Mouse (Mus musculus): ENCODE measurements around the gene Vwa2. TPM values are rescaled to one million over a fixed set of nuclear protein-coding genes. Genes with fewer than 3 reads are reported as not detected.

The Vwa2 gene
- polyA plus RNA-seq, 1 experiment = 0.42 TPM

DNA sequence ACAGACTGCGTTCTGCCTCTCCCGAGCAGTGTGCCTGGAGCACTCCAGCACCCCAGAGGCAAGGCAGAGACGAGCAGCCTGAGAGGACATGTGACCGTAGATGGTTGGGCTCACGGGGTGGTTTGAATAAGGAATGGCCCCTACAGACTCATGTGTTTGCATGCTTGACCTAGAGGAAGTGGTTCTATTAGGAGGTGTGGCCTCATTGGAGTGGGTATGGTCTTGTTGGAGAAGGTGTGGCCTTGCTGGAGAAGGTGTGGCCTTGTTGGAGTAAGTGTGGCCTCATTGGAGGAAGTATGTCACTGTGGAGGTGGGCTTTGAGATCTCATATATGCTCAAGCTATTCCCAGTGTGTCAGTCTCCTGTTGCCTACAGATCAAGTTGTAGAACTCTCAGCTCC lies 63.9 kb downstream of the Vwa2 start:
- no peaks in the 10 kb centered on the region for H3K27me3 ChIP-seq (ENCODE audit: control insufficient read depth, insufficient read depth, low read length)
- TF ChIP-seq CTCF (IDR thresholded peaks at IDR 0.05; ENCODE audit: control insufficient read depth, insufficient read depth, insufficient replicate concordance, low read depth, low read length) (no peak), POLR2A (IDR thresholded peaks at IDR 0.05; ENCODE audit: control insufficient read depth, low read depth, low read length) (no peak)
- H3K4me1 ChIP-seq (ENCODE audit: control insufficient read depth, insufficient read depth, low read length) = no peaks in the 10 kb centered on the region
- H3K36me3 ChIP-seq (ENCODE audit: control insufficient read depth, insufficient read depth, low read length) = no peaks in the 10 kb centered on the region
- H3K27ac ChIP-seq (ENCODE audit: control insufficient read depth, insufficient read depth, low read depth, low read length) = no peak overlapping the region
- H3K4me3 ChIP-seq (ENCODE audit: control insufficient read depth, low read depth, low read length) = no peak overlapping the region

DNA sequence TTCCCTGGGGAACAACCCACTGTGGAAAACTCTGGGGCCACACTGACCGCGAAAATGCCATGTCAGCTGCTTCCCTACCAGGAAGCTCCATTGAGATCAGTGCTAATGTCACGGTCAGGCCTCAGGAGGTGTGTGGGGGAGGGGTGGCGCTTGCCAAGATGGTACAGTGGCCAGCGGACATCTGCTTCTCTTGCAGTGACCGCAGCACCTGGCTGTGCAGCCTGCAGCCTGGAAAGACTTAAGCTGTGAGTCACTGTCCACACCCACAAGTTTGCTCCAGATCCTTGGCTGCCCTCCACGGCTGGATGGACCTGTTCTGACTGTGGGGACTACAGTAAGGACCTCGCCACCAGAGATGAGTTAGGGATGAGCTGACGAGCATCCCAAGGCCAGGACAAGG lies 65.8 kb downstream of the Vwa2 start:
- Histone ChIP-seq H3K4me1 (ENCODE audit: control insufficient read depth, insufficient read depth, low read length) (no peaks in the 10 kb centered on the region), H3K36me3 (ENCODE audit: control insufficient read depth, insufficient read depth, low read length) (no peaks in the 10 kb centered on the region), H3K27me3 (ENCODE audit: control insufficient read depth, insufficient read depth, low read length) (no peaks in the 10 kb centered on the region), H3K27ac (ENCODE audit: control insufficient read depth, insufficient read depth, low read depth, low read length) (no peak overlapping the region), H3K4me3 (ENCODE audit: control insufficient read depth, low read depth, low read length) (no peak overlapping the region)
- TF ChIP-seq POLR2A (IDR thresholded peaks at IDR 0.05; ENCODE audit: control insufficient read depth, low read depth, low read length) (no peak), CTCF (IDR thresholded peaks at IDR 0.05; ENCODE audit: control insufficient read depth, insufficient read depth, insufficient replicate concordance, low read depth, low read length) (no peak)

- TF ChIP-seq POLR2A (IDR thresholded peaks at IDR 0.05; ENCODE audit: control insufficient read depth, low read depth, low read length) (no peak), CTCF (IDR thresholded peaks at IDR 0.05; ENCODE audit: control insufficient read depth, insufficient read depth, insufficient replicate concordance, low read depth, low read length) (no peak)
- no peak overlapping the region for H3K27ac ChIP-seq (ENCODE audit: control insufficient read depth, insufficient read depth, low read depth, low read length)
Observed at GRCm38 (mm10) chr19:56940507-56940906, 66.5 kb downstream of the Vwa2 start.

DNA sequence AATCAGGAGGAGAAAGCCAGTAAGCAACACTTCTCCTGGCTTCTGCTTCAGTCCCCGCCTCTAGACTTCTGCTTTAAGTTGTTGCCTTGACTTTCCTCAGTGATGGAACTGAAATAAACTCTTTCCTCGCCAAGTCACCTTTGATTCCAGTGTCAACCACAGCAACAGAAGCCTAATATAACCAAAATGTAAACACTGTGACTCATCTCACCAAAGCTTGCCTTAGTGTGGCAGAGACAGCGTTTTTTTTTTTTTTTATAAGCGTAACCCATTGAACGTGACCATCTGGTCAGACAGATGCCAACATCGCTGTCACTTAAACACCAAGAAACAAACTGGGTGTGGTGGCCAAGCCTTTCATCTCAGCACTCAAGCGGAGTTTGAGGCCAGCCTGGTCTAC lies 68.2 kb downstream of the Vwa2 start:
- no peaks in the 10 kb centered on the region for H3K36me3 ChIP-seq (ENCODE audit: control insufficient read depth, insufficient read depth, low read length)
- TF ChIP-seq POLR2A (IDR thresholded peaks at IDR 0.05; ENCODE audit: control insufficient read depth, low read depth, low read length) = no peak
- no peak for TF ChIP-seq CTCF (IDR thresholded peaks at IDR 0.05; ENCODE audit: control insufficient read depth, insufficient read depth, insufficient replicate concordance, low read depth, low read length)
- H3K27me3 ChIP-seq (ENCODE audit: control insufficient read depth, insufficient read depth, low read length) = no peaks in the 10 kb centered on the region
- no peak overlapping the region for H3K27ac ChIP-seq (ENCODE audit: control insufficient read depth, insufficient read depth, low read depth, low read length)
- no peaks in the 10 kb centered on the region for H3K4me1 ChIP-seq (ENCODE audit: control insufficient read depth, insufficient read depth, low read length)
- H3K4me3 ChIP-seq (ENCODE audit: control insufficient read depth, low read depth, low read length) = no peak overlapping the region

More at GRCm38 (mm10) chr19:56940507-56940906, 66.5 kb downstream of the Vwa2 start:
- Histone ChIP-seq H3K36me3 (ENCODE audit: control insufficient read depth, insufficient read depth, low read length) (no peaks in the 10 kb centered on the region), H3K4me1 (ENCODE audit: control insufficient read depth, insufficient read depth, low read length) (no peaks in the 10 kb centered on the region), H3K4me3 (ENCODE audit: control insufficient read depth, low read depth, low read length) (no peak overlapping the region), H3K27me3 (ENCODE audit: control insufficient read depth, insufficient read depth, low read length) (no peaks in the 10 kb centered on the region)

GRCm38 (mm10) chr19:56944211-56944610 lies 70.2 kb downstream of the Vwa2 start:
- Histone ChIP-seq H3K27me3 (ENCODE audit: control insufficient read depth, insufficient read depth, low read length) (no peaks in the 10 kb centered on the region), H3K4me3 (ENCODE audit: control insufficient read depth, low read depth, low read length) (no peak overlapping the region), H3K36me3 (ENCODE audit: control insufficient read depth, insufficient read depth, low read length) (no peaks in the 10 kb centered on the region), H3K27ac (ENCODE audit: control insufficient read depth, insufficient read depth, low read depth, low read length) (no peak overlapping the region), H3K4me1 (ENCODE audit: control insufficient read depth, insufficient read depth, low read length) (no peaks in the 10 kb centered on the region)
- TF ChIP-seq CTCF (IDR thresholded peaks at IDR 0.05; ENCODE audit: control insufficient read depth, insufficient read depth, insufficient replicate concordance, low read depth, low read length) = no peak
- no peak for TF ChIP-seq POLR2A (IDR thresholded peaks at IDR 0.05; ENCODE audit: control insufficient read depth, low read depth, low read length)

DNA sequence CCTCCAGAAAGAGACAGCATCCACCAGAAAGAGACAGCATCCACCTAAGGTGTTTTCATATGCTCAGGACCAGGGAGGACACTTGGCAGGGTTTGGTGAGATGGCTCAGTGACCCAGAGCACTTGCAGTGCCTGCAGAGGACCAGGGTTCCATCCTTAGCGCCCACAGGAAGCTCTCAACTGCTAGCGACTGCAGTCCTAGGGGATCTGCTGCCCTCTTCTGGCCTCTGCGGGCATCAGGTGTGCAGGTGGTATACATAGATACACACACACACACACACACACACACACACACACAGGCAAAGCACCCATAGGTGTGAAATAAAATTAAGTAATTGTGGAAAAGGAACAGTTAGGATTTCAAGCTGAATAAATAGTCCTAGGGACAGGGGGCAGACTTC lies 70.8 kb downstream of the Vwa2 start:
- Histone ChIP-seq H3K4me3 (ENCODE audit: control insufficient read depth, low read depth, low read length) (no peak overlapping the region), H3K27ac (ENCODE audit: control insufficient read depth, insufficient read depth, low read depth, low read length) (no peak overlapping the region), H3K27me3 (ENCODE audit: control insufficient read depth, insufficient read depth, low read length) (no peaks in the 10 kb centered on the region), H3K36me3 (ENCODE audit: control insufficient read depth, insufficient read depth, low read length) (no peaks in the 10 kb centered on the region), H3K4me1 (ENCODE audit: control insufficient read depth, insufficient read depth, low read length) (no peaks in the 10 kb centered on the region)
- no peak for TF ChIP-seq POLR2A (IDR thresholded peaks at IDR 0.05; ENCODE audit: control insufficient read depth, low read depth, low read length)
- TF ChIP-seq CTCF (IDR thresholded peaks at IDR 0.05; ENCODE audit: control insufficient read depth, insufficient read depth, insufficient replicate concordance, low read depth, low read length) = no peak

GRCm38 (mm10) chr19:56945621-56946020 lies 71.6 kb downstream of the Vwa2 start:
- Histone ChIP-seq H3K36me3 (ENCODE audit: control insufficient read depth, insufficient read depth, low read length) (no peaks in the 10 kb centered on the region), H3K4me3 (ENCODE audit: control insufficient read depth, low read depth, low read length) (no peak overlapping the region), H3K4me1 (ENCODE audit: control insufficient read depth, insufficient read depth, low read length) (no peaks in the 10 kb centered on the region), H3K27ac (ENCODE audit: control insufficient read depth, insufficient read depth, low read depth, low read length) (no peak overlapping the region), H3K27me3 (ENCODE audit: control insufficient read depth, insufficient read depth, low read length) (no peaks in the 10 kb centered on the region)
- TF ChIP-seq POLR2A (IDR thresholded peaks at IDR 0.05; ENCODE audit: control insufficient read depth, low read depth, low read length) (no peak), CTCF (IDR thresholded peaks at IDR 0.05; ENCODE audit: control insufficient read depth, insufficient read depth, insufficient replicate concordance, low read depth, low read length) (no peak)

- Histone ChIP-seq H3K27me3 (ENCODE audit: control insufficient read depth, insufficient read depth, low read length) (no peaks in the 10 kb centered on the region), H3K36me3 (ENCODE audit: control insufficient read depth, insufficient read depth, low read length) (no peaks in the 10 kb centered on the region), H3K27ac (ENCODE audit: control insufficient read depth, insufficient read depth, low read depth, low read length) (no peak overlapping the region), H3K4me3 (ENCODE audit: control insufficient read depth, low read depth, low read length) (no peak overlapping the region), H3K4me1 (ENCODE audit: control insufficient read depth, insufficient read depth, low read length) (no peaks in the 10 kb centered on the region)
- no peak for TF ChIP-seq POLR2A (IDR thresholded peaks at IDR 0.05; ENCODE audit: control insufficient read depth, low read depth, low read length)
Observed at GRCm38 (mm10) chr19:56946277-56946676, 72.2 kb downstream of the Vwa2 start.
